Mouse (Mus musculus): Measurements from ENCODE around the gene Phb.
"Not testable (repeated sequence)": the region's sequence is repeated elsewhere in the genome, so short reads cannot be mapped to it uniquely, and the experiment has no call there.

Phb gene

GRCm38 (mm10) chr11:95650981-95651380, 15.8 kb upstream of the Phb start:
- DNase-seq (ENCODE audit: low read depth) = no peak

GRCm38 (mm10) chr11:95657449-95657848, 9.3 kb upstream of the Phb start:
- DNase-seq (ENCODE audit: low read depth) = no peak

- DNase-seq (ENCODE audit: low read depth) = no peak
Measured at GRCm38 (mm10) chr11:95667177-95667576, 420 bp downstream of the Phb start.

GRCm38 (mm10) chr11:95668086-95668485, 1.3 kb downstream of the Phb start:
- not testable (repeated sequence) for DNase-seq (ENCODE audit: low read depth)

GRCm38 (mm10) chr11:95675498-95675897, 8.7 kb downstream of the Phb start:
- no peak for DNase-seq (ENCODE audit: low read depth)

- peak; percentile 60 for DNase-seq (ENCODE audit: low read depth)
Measured at GRCm38 (mm10) chr11:95676307-95676706, 9.6 kb downstream of the Phb start.

GRCm38 (mm10) chr11:95677925-95678701, 11.4 kb downstream of the Phb start:
- no peak for DNase-seq (ENCODE audit: low read depth)

GRCm38 (mm10) chr11:95681995-95682601, 15.3 kb downstream of the Phb start:
- DNase-seq (ENCODE audit: low read depth) = no peak

GRCm38 (mm10) chr11:95682946-95683345, 16.2 kb downstream of the Phb start:
- no peak for DNase-seq (ENCODE audit: low read depth)

- DNase-seq (ENCODE audit: low read depth) = peak; percentile 84
Measured at GRCm38 (mm10) chr11:95686031-95686430, 19.3 kb downstream of the Phb start.

- DNase-seq (ENCODE audit: low read depth) = no peak
Measured at GRCm38 (mm10) chr11:95687084-95687656, 20.4 kb downstream of the Phb start.

- DNase-seq (ENCODE audit: low read depth) = peak; percentile 64
Measured at GRCm38 (mm10) chr11:95688515-95688914, 21.8 kb downstream of the Phb start.

GRCm38 (mm10) chr11:95688981-95689380, 22.2 kb downstream of the Phb start:
- no peak for DNase-seq (ENCODE audit: low read depth)

GRCm38 (mm10) chr11:95689544-95689943, 22.8 kb downstream of the Phb start:
- no peak for DNase-seq (ENCODE audit: low read depth)

GRCm38 (mm10) chr11:95698541-95698940, 31.8 kb downstream of the Phb start:
- no peak for DNase-seq (ENCODE audit: low read depth)

GRCm38 (mm10) chr11:95700778-95701739, 34.3 kb downstream of the Phb start:
- DNase-seq (ENCODE audit: low read depth) = no peak

- no peak for DNase-seq (ENCODE audit: low read depth)
Measured at GRCm38 (mm10) chr11:95704032-95704969, 37.5 kb downstream of the Phb start.

GRCm38 (mm10) chr11:95704970-95705330, 38.2 kb downstream of the Phb start:
- no peak for DNase-seq (ENCODE audit: low read depth)

GRCm38 (mm10) chr11:95709534-95710040, 42.8 kb downstream of the Phb start:
- DNase-seq (ENCODE audit: low read depth) = no peak

GRCm38 (mm10) chr11:95710478-95710877, 43.7 kb downstream of the Phb start:
- DNase-seq (ENCODE audit: low read depth) = no peak

- DNase-seq (ENCODE audit: low read depth) = no peak
Measured at GRCm38 (mm10) chr11:95712085-95712562, 45.4 kb downstream of the Phb start.

Measured in naive thymus-derived CD4-positive, alpha-beta T cell, adult 2 months (primary cell).